Mouse (Mus musculus) lung, postnatal 0 days (tissue): ENCODE measurements around the gene Ppp2r2d. TPM values are rescaled to one million over a fixed set of nuclear protein-coding genes. Genes with fewer than 3 reads are reported as not detected.
A peak's percentile ranks its signal among the peaks of the same experiment; 100 is the strongest.

Source experiments
- ATAC-seq: fragments of 200-750 bp; cut with Nextera tagmentation; 2 replicates; pipeline ENCODE4 v1.8.0; 2017; ENCODE audit warnings: moderate library complexity
- DNase-seq: peaks from one replicate; pipeline ENCODE4 v3.0.0-alpha.2; 2016; ENCODE audit warnings: low spot score
- H3K27ac ChIP-seq: fragments of 300-500 bp; sonication (generic); 2 replicates; pipeline ENCODE4 v1.5.1; 2014; ENCODE audit warnings: antibody characterized with exemption, mild to moderate bottlenecking, low read length, mixed read lengths
- H3K27me3 ChIP-seq: fragments of 300-500 bp; sonication (generic); replicated peaks from 2 replicates; pipeline ENCODE4 v1.6.1; 2014; ENCODE audit warnings: low read length, mixed read lengths; ENCODE audit not compliant: insufficient read depth
- H3K36me3 ChIP-seq: fragments of 300-500 bp; sonication (generic); 2 replicates; pipeline ENCODE4 v1.6.1; 2014; ENCODE audit warnings: low read length, mixed read lengths; ENCODE audit not compliant: insufficient read depth
- H3K4me1 ChIP-seq: fragments of 300-500 bp; sonication (generic); 2 replicates; pipeline ENCODE4 v1.6.1; 2014; ENCODE audit warnings: antibody characterized with exemption, low read depth, low read length, mixed read lengths; ENCODE audit not compliant: insufficient read depth
- H3K4me2 ChIP-seq: fragments of 300-500 bp; sonication (generic); replicated peaks from 2 replicates; pipeline ENCODE4 v1.6.1; 2014; ENCODE audit warnings: low read depth, mild to moderate bottlenecking, low read length, moderate library complexity, mixed read lengths
- H3K4me3 ChIP-seq: fragments of 300-500 bp; sonication (generic); 2 replicates; pipeline ENCODE4 v1.5.1; 2014; ENCODE audit warnings: low read depth, low read length
- H3K9ac ChIP-seq: fragments of 300-500 bp; sonication (generic); replicated peaks from 2 replicates; pipeline ENCODE4 v1.6.1; 2014; ENCODE audit warnings: low read depth, mild to moderate bottlenecking
- H3K9me3 ChIP-seq: fragments of 300-500 bp; sonication (generic); 2 replicates; pipeline ENCODE4 v1.6.1; 2016; ENCODE audit warnings: low read length, mixed read lengths
- CTCF ChIP-seq: IDR thresholded peaks from 2 replicates; pipeline ENCODE4 v1.5.1; 2016; ENCODE audit warnings: antibody characterized with exemption, mild to moderate bottlenecking
- EP300 ChIP-seq: IDR thresholded peaks from 2 replicates; pipeline ENCODE4 v1.6.1; 2016; ENCODE audit warnings: antibody characterized with exemption, mild to moderate bottlenecking, control low read depth
- WGBS: fragments of 180-500 bp; shearing (Covaris S2); extraction: QIAGEN DNeasy Blood & Tissue Kit; methylation state at CpG from one replicate; pipeline ENCODE4 v1.1.7; 2014; 5-methylcytosine and 5-hydroxymethylcytosine counted together
- polyA plus RNA-seq: library from polyadenylated mRNA; unstranded; fragments of >200 nt; fragmentation: Nextera tagmentation; extraction: Ambion mirVana; gene quantifications from 2 replicates; pipeline ENCODE4 v1.2.1, GENCODE M21; 2015

The Ppp2r2d gene
- polyA plus RNA-seq, 1 experiment from 2014 or later, result 29.5 TPM

GRCm38 (mm10) chr7:138824995-138825756 lies 20.7 kb upstream of the Ppp2r2d start:
- 74% methylated on average over 19 of the region's 19 CpGs for WGBS
- Histone ChIP-seq H3K4me3 (no peak overlapping the region), H3K9me3 (no peaks in the 10 kb centered on the region), H3K27ac (no peak overlapping the region), H3K36me3 (no peaks in the 10 kb centered on the region), H3K27me3 (no peaks in the 10 kb centered on the region), H3K4me1 (no peaks in the 10 kb centered on the region), H3K9ac (no peak overlapping the region), H3K4me2 (no peak overlapping the region)
- ATAC-seq (no peak), DNase-seq (no peak)
- no peak for TF ChIP-seq EP300
- no peak for TF ChIP-seq CTCF

- TF ChIP-seq EP300 (no peak), CTCF (peak; percentile 98)
- ATAC-seq, result no peak; the same call in 1 of the 2 replicates
- peak; percentile 76 for DNase-seq
- H3K36me3 ChIP-seq, result no peaks in the 10 kb centered on the region
- H3K9ac ChIP-seq, result no peak overlapping the region
- no peaks in the 10 kb centered on the region for H3K27me3 ChIP-seq
- no peaks in the 10 kb centered on the region for H3K9me3 ChIP-seq
- no peak overlapping the region for H3K4me3 ChIP-seq
- H3K4me2 ChIP-seq, result no peak overlapping the region
- WGBS, result 17% methylated on average over 11 of the region's 11 CpGs
- H3K27ac ChIP-seq, result no peak overlapping the region
- H3K4me1 ChIP-seq, result no peaks in the 10 kb centered on the region
Measured at GRCm38 (mm10) chr7:138827812-138828211, 18.1 kb upstream of the Ppp2r2d start.

GRCm38 (mm10) chr7:138835028-138835427 lies 10.9 kb upstream of the Ppp2r2d start:
- no peaks in the 10 kb centered on the region for H3K9me3 ChIP-seq
- H3K27ac ChIP-seq, result no peak overlapping the region
- no peaks in the 10 kb centered on the region for H3K27me3 ChIP-seq
- ATAC-seq, result no peak
- no peak overlapping the region for H3K4me3 ChIP-seq
- H3K4me2 ChIP-seq, result no peak overlapping the region
- no peak for DNase-seq
- 94% methylated on average over 3 of the region's 3 CpGs for WGBS
- H3K4me1 ChIP-seq, result no peaks in the 10 kb centered on the region
- no peak overlapping the region for H3K9ac ChIP-seq
- 0 out of 2 replicates have a peak, but pooled peaks cover 4% of the 10 kb centered on the region for H3K36me3 ChIP-seq
- no peak for TF ChIP-seq EP300
- TF ChIP-seq CTCF, result peak; percentile 36

- Histone ChIP-seq H3K27me3 (no peaks in the 10 kb centered on the region), H3K36me3 (0 out of 2 replicates have a peak, but pooled peaks cover 4% of the 10 kb centered on the region), H3K4me2 (no peak overlapping the region), H3K27ac (no peak overlapping the region), H3K9me3 (no peaks in the 10 kb centered on the region), H3K4me3 (no peak overlapping the region), H3K9ac (no peak overlapping the region), H3K4me1 (peaks cover 14% of the 10 kb centered on the region)
- 50% methylated on average over 4 of the region's 4 CpGs for WGBS
- TF ChIP-seq CTCF (peak; percentile 85), EP300 (no peak)
- ATAC-seq, result peak; percentile 36; the same call in 1 of the 2 replicates
- DNase-seq, result peak; percentile 82
Measured at GRCm38 (mm10) chr7:138840594-138841021, 5.3 kb upstream of the Ppp2r2d start.

- TF ChIP-seq CTCF (0 out of 2 replicates have a peak, but pooled peaks have one; percentile 7), EP300 (no peak)
- Histone ChIP-seq H3K9ac (no peak overlapping the region), H3K27ac (no peak overlapping the region), H3K27me3 (no peaks in the 10 kb centered on the region), H3K4me1 (peaks cover 14% of the 10 kb centered on the region), H3K4me3 (no peak overlapping the region), H3K4me2 (no peak overlapping the region), H3K9me3 (no peaks in the 10 kb centered on the region), H3K36me3 (0 out of 2 replicates have a peak, but pooled peaks cover 1% of the 10 kb centered on the region)
- WGBS, result 76% methylated on average over 2 of the region's 3 CpGs
- DNase-seq (no peak), ATAC-seq (no peak)
Measured at GRCm38 (mm10) chr7:138841436-138842151, 4.3 kb upstream of the Ppp2r2d start.

- TF ChIP-seq CTCF (no peak), EP300 (no peak)
- Histone ChIP-seq H3K27me3 (no peaks in the 10 kb centered on the region), H3K4me3 (no peak overlapping the region), H3K27ac (no peak overlapping the region), H3K4me2 (no peak overlapping the region), H3K9me3 (no peaks in the 10 kb centered on the region), H3K4me1 (peaks cover 19% of the 10 kb centered on the region), H3K9ac (no peak overlapping the region), H3K36me3 (no peaks in the 10 kb centered on the region)
- no peak for DNase-seq
- ATAC-seq, result no peak
- WGBS, result 82% methylated on average over 4 of the region's 4 CpGs
Measured at GRCm38 (mm10) chr7:138843421-138843820, 2.5 kb upstream of the Ppp2r2d start.
